Mouse (Mus musculus): Measurements from ENCODE around the gene Csf2rb.

- TF ChIP-seq GATA1 (IDR thresholded peaks at IDR 0.05; ENCODE audit: borderline replicate concordance, low read length) = no peak
- no peak for TF ChIP-seq FLI1 (IDR thresholded peaks at IDR 0.05; ENCODE audit: low read length)
These were observed 2.2 kb upstream of the Csf2rb start for GRCm38 (mm10) chr15:78323366-78323765.
